Mouse (Mus musculus) adrenal gland, postnatal 36 days (tissue): ENCODE data around the gene Cxcl2. TPM values are rescaled to one million over a fixed set of nuclear protein-coding genes. Genes with fewer than 3 reads are reported as not detected.

Experiments
- DNase-seq, 2 experiments: peaks; one replicate each; pipeline ENCODE4 v3.0.0; 2021; ENCODE audit warnings: mixed read lengths in 1 of 2
- total RNA-seq, 2 experiments: library from RNA; stranded (reverse); gene quantifications; 2 replicates each; pipeline ENCODE4 v1.2.3; 2021

Cxcl2 gene
- total RNA-seq, 2 experiments from 2014 or later = 1.2 TPM; not detected in 1

- DNase-seq = no peak
Observed at GRCm38 (mm10) chr5:90894231-90894630, 9.4 kb upstream of the Cxcl2 start.

GRCm38 (mm10) chr5:90897429-90897828 is 6.2 kb upstream of the Cxcl2 start:
- DNase-seq = no peak

GRCm38 (mm10) chr5:90899308-90899707 is 4.4 kb upstream of the Cxcl2 start:
- no peak for DNase-seq

GRCm38 (mm10) chr5:90900147-90900546 is 3.5 kb upstream of the Cxcl2 start:
- DNase-seq = peak; percentile 71 to 80

GRCm38 (mm10) chr5:90900688-90901087 is 3.0 kb upstream of the Cxcl2 start:
- no peak for DNase-seq

- no peak for DNase-seq
Observed at GRCm38 (mm10) chr5:90902380-90903260, 1.1 kb upstream of the Cxcl2 start.

- DNase-seq = peak; percentile 71 to 76
Observed at GRCm38 (mm10) chr5:90908983-90909382, 5.3 kb downstream of the Cxcl2 start.

- no peak for DNase-seq
Observed at GRCm38 (mm10) chr5:90919495-90919894, 15.8 kb downstream of the Cxcl2 start.

GRCm38 (mm10) chr5:90922958-90923357 is 19.3 kb downstream of the Cxcl2 start:
- DNase-seq = no peak

- peak in 1 of 2 experiments; percentile 7 for DNase-seq
Observed at GRCm38 (mm10) chr5:90930546-90930945, 26.9 kb downstream of the Cxcl2 start.

- peak; percentile 91 to 94 for DNase-seq
Observed at GRCm38 (mm10) chr5:90930971-90931851, 27.5 kb downstream of the Cxcl2 start, which contains the start of gene Mthfd2l. Mthfd2l (plus strand) TSS chr5:90931117.

GRCm38 (mm10) chr5:90931911-90932310 is 28.2 kb downstream of the Cxcl2 start:
- DNase-seq = no peak

- no peak for DNase-seq
Observed at GRCm38 (mm10) chr5:90936706-90937105, 33.0 kb downstream of the Cxcl2 start.

- no peak for DNase-seq
Observed at GRCm38 (mm10) chr5:90945453-90945852, 41.8 kb downstream of the Cxcl2 start.

GRCm38 (mm10) chr5:90949499-90949898 is 45.8 kb downstream of the Cxcl2 start:
- DNase-seq = no peak

GRCm38 (mm10) chr5:90951475-90951874 is 47.8 kb downstream of the Cxcl2 start:
- DNase-seq = peak; percentile 2 to 20

GRCm38 (mm10) chr5:90952731-90953481 is 49.2 kb downstream of the Cxcl2 start:
- DNase-seq = peak in 1 of 2 experiments; percentile 10

Other genes with a start within 250 kb of the Cxcl2 start
- gene Cxcl5, start 144.5 kb upstream of the Cxcl2 start, total RNA-seq = not detected
- 1 to 10 TPM; 1.5 to 2.7 TPM for gene Ppbp, start 135.4 kb upstream of the Cxcl2 start, total RNA-seq
- gene Pf4, start 131.4 kb upstream of the Cxcl2 start, total RNA-seq = 10 to 100 TPM; 13.5 to 20.6 TPM
- gene Cxcl3, start 117.8 kb upstream of the Cxcl2 start, total RNA-seq = not detected
- gene Cxcl15, start 109.3 kb upstream of the Cxcl2 start, total RNA-seq = not detected
- under 1 TPM; 0.33 to 0.36 TPM for gene Cxcl1, start 12.6 kb upstream of the Cxcl2 start, total RNA-seq
- 10 to 100 TPM; 19.8 TPM for gene Mthfd2l, start 27.2 kb downstream of the Cxcl2 start, total RNA-seq
- gene Epgn, start 123.6 kb downstream of the Cxcl2 start, total RNA-seq = not detected
- not detected for gene Ereg, start 170.8 kb downstream of the Cxcl2 start, total RNA-seq
- under 1 TPM in 1 of 2 experiments, not detected in 1; 0.76 TPM for gene Areg, start 235.7 kb downstream of the Cxcl2 start, total RNA-seq